Mouse (Mus musculus): ENCODE data around the gene Vwa8.

DNA sequence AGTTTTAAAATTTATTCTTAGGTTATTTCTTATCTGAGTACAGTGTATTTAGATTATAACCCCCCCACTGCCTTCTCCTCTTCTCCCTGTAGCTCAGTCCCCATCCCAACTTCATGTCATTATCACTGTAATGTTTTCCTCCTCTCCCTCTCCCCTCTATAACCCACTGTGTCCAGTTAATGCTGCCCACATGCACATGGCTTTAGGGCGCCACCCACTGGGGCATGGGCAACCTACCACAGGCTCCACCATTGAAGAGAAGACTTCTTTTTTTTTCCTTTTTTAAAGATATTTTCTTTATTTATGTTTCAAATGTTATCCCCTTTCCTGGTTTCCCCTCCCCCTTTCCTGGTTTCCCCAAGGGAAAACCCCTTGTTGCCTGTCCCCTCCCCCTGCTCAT, 154.7 kb downstream of the Vwa8 start:
- TF ChIP-seq CTCF (conservative IDR thresholded peaks at IDR 0.05; ENCODE audit: low read length), result no peak
- no peak for TF ChIP-seq NANOG (IDR thresholded peaks at IDR 0.05; ENCODE audit: borderline replicate concordance, low read length)
- no peak for TF ChIP-seq POU5F1 (IDR thresholded peaks at IDR 0.05; ENCODE audit: borderline replicate concordance, low read length)
